Mouse (Mus musculus) thymus, adult 2 months (tissue): ENCODE results near the gene Gm44973. TPM values are rescaled to one million over a fixed set of nuclear protein-coding genes. Genes with fewer than 3 reads are reported as not detected.
"Not testable (repeated sequence)": the region's sequence is repeated elsewhere in the genome, so short reads cannot be mapped to it uniquely, and the experiment has no call there.

Experiments used
- DNase-seq: peaks from one replicate; pipeline ENCODE4 v3.0.0; 2021
- H3K27ac ChIP-seq: fragments of 200-500 bp; 2 replicates; pipeline ENCODE4 v1.5.1; 2012; ENCODE audit warnings: low read length, control low read depth; ENCODE audit not compliant: control insufficient read depth, insufficient read depth
- H3K27me3 ChIP-seq: fragments of 200-500 bp; 2 replicates; pipeline ENCODE4 v1.6.1; 2012; ENCODE audit warnings: mild to moderate bottlenecking, low read length, moderate library complexity, mixed read lengths; ENCODE audit not compliant: control insufficient read depth, insufficient read depth
- H3K36me3 ChIP-seq: fragments of 200-500 bp; 2 replicates; pipeline ENCODE4 v1.6.1; 2012; ENCODE audit warnings: mild to moderate bottlenecking, low read length, moderate library complexity; ENCODE audit not compliant: control insufficient read depth, insufficient read depth
- H3K4me1 ChIP-seq: fragments of 200-500 bp; replicated peaks from 2 replicates; pipeline ENCODE4 v1.6.1; 2012; ENCODE audit warnings: low read length; ENCODE audit not compliant: control insufficient read depth, insufficient read depth
- H3K4me3 ChIP-seq: fragments of 200-500 bp; 2 replicates; pipeline ENCODE4 v1.5.1; 2012; ENCODE audit warnings: mild to moderate bottlenecking, low read length, control low read depth, moderate library complexity; ENCODE audit not compliant: control insufficient read depth, insufficient read depth
- CTCF ChIP-seq: fragments of 200-500 bp; IDR thresholded peaks from 2 replicates; pipeline ENCODE4 v1.5.1; 2012; ENCODE audit warnings: mild to moderate bottlenecking, control low read depth, low read length, moderate library complexity, borderline replicate concordance; ENCODE audit not compliant: control insufficient read depth, poor library complexity, insufficient read depth; ENCODE audit errors: extremely low read depth
- POLR2A ChIP-seq: fragments of 200-500 bp; IDR thresholded peaks from 2 replicates; pipeline ENCODE4 v1.6.1; 2012; ENCODE audit warnings: mild to moderate bottlenecking, low read length, control low read depth, moderate library complexity; ENCODE audit not compliant: control insufficient read depth, poor library complexity, insufficient read depth; ENCODE audit errors: extremely low read depth
- WGBS: fragments of 180-500 bp; shearing (Covaris S2); methylation state at CpG from one replicate; pipeline ENCODE4 v1.1.7; 2018; 5-methylcytosine and 5-hydroxymethylcytosine counted together
- polyA plus RNA-seq: library from polyadenylated mRNA; depleted of rRNA; stranded (reverse); fragments of >200 nt; gene quantifications from 2 replicates; pipeline ENCODE4 v1.2.3, GENCODE M21; 2012

Gene Gm44973
- polyA plus RNA-seq, 1 experiment, result not detected

GRCm38 (mm10) chr7:5061774-5062359, 46.6 kb downstream of the Gm44973 start, which contains the start of gene U2af2:
TSS of gene U2af2 (plus strand) at chr7:5062143.
- Histone ChIP-seq H3K36me3 (peaks cover 8% of the 10 kb centered on the region), H3K27me3 (peaks cover 4% of the 10 kb centered on the region; the same call in 1 of the 2 replicates), H3K27ac (peak within 1 kb of the TSS; percentile 97), H3K4me3 (peak within 1 kb of the TSS; percentile 85), H3K4me1 (peaks cover 15% of the 10 kb centered on the region)
- DNase-seq, result peak; percentile 95
- TF ChIP-seq CTCF (no peak), POLR2A (peak; percentile 84)
- under 1% methylated on average over 65 of the region's 65 CpGs for WGBS

- Histone ChIP-seq H3K4me1 (peaks cover 13% of the 10 kb centered on the region), H3K27ac (peak overlapping the region; percentile 76), H3K27me3 (no peaks in the 10 kb centered on the region), H3K36me3 (peaks cover 11% of the 10 kb centered on the region), H3K4me3 (peak overlapping the region; percentile 59)
- WGBS, result 0% methylated on average over 51 of the region's 51 CpGs
- TF ChIP-seq POLR2A (no peak; the same call in 1 of the 2 replicates), CTCF (no peak)
- no peak for DNase-seq
Observed at GRCm38 (mm10) chr7:5062360-5063001, 47.2 kb downstream of the Gm44973 start.

- Histone ChIP-seq H3K4me3 (no peak overlapping the region), H3K27ac (no peak overlapping the region), H3K27me3 (no peaks in the 10 kb centered on the region), H3K4me1 (peaks cover 8% of the 10 kb centered on the region), H3K36me3 (peaks cover 35% of the 10 kb centered on the region)
- 94% methylated on average over 6 of the region's 6 CpGs for WGBS
- DNase-seq, result no peak
- TF ChIP-seq POLR2A (no peak), CTCF (no peak)
Observed at GRCm38 (mm10) chr7:5064886-5065285, 49.6 kb downstream of the Gm44973 start.

- Histone ChIP-seq H3K36me3 (peaks cover 95% of the 10 kb centered on the region), H3K27me3 (no peaks in the 10 kb centered on the region), H3K4me3 (no peak overlapping the region), H3K27ac (no peak overlapping the region), H3K4me1 (no peaks in the 10 kb centered on the region)
- TF ChIP-seq POLR2A, result no peak
- TF ChIP-seq CTCF, result no peak
- 86% methylated on average over 1 of the region's 1 CpGs for WGBS
- DNase-seq, result no peak
Observed at GRCm38 (mm10) chr7:5073586-5073985, 58.3 kb downstream of the Gm44973 start.

GRCm38 (mm10) chr7:5074984-5075383, 59.7 kb downstream of the Gm44973 start:
- no peaks in the 10 kb centered on the region for H3K27me3 ChIP-seq
- peaks cover 87% of the 10 kb centered on the region for H3K36me3 ChIP-seq
- no peak for DNase-seq
- no peak for TF ChIP-seq CTCF
- TF ChIP-seq POLR2A, result no peak
- no peak overlapping the region for H3K4me3 ChIP-seq
- H3K27ac ChIP-seq, result no peak overlapping the region
- 95% methylated on average over 5 of the region's 5 CpGs for whole genome bisulfite sequencing
- H3K4me1 ChIP-seq, result no peaks in the 10 kb centered on the region

- Histone ChIP-seq H3K4me3 (no peak overlapping the region), H3K36me3 (peaks cover 67% of the 10 kb centered on the region), H3K27me3 (no peaks in the 10 kb centered on the region), H3K4me1 (peaks cover 7% of the 10 kb centered on the region), H3K27ac (no peak overlapping the region)
- TF ChIP-seq CTCF, result no peak
- WGBS, result 93% methylated on average over 2 of the region's 2 CpGs
- no peak for DNase-seq
Observed at GRCm38 (mm10) chr7:5076931-5077330, 61.6 kb downstream of the Gm44973 start.

GRCm38 (mm10) chr7:5079365-5080009, 64.2 kb downstream of the Gm44973 start:
- not testable (repeated sequence) for H3K4me1 ChIP-seq, H3K27ac ChIP-seq, DNase-seq, H3K27me3 ChIP-seq
- peaks cover 46% of the 10 kb centered on the region for H3K36me3 ChIP-seq
- peak overlapping the region; percentile 20; the same call in 1 of the 2 replicates for H3K4me3 ChIP-seq
- whole genome bisulfite sequencing, result 58% methylated on average over 9 of the region's 13 CpGs
